Mouse (Mus musculus): ENCODE results near the gene Vps45.

DNA sequence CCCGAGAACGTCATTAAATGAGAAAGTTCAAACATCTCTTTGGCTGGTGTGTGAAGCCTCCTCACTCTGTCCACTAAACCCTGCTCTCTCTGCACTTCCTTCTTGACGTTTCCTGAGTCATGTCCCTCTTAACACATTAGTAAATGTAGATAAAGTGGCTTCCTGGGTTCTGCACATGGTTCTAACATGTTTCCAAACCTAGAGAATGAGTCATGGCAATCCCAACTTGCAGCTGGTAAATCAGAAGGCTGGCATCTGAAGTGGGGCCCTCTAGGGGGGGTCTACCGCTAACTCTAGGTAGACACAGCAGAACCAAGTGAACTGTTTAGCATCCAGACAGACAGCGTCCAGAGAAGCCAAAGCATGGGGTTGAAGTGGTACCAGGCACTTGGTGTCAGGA is 40.8 kb downstream of the Vps45 start:
- no peak for TF ChIP-seq CTCF (IDR thresholded peaks at IDR 0.05; ENCODE audit: control insufficient read depth, insufficient read depth, insufficient replicate concordance, low read depth, low read length)
- no peak for TF ChIP-seq POLR2A (IDR thresholded peaks at IDR 0.05; ENCODE audit: control insufficient read depth, low read depth, low read length)
